Mouse (Mus musculus) thymus, postnatal 10 days (tissue): ENCODE measurements around the gene Olfr1054.
"Not testable (repeated sequence)": the region's sequence is repeated elsewhere in the genome, so short reads cannot be mapped to it uniquely, and the experiment has no call there.

Experiments
- DNase-seq, 2 experiments: peaks; one replicate each; pipeline ENCODE4 v3.0.0; 2021; ENCODE audit warnings: low spot score in 2 of 2

The Olfr1054 gene

DNA sequence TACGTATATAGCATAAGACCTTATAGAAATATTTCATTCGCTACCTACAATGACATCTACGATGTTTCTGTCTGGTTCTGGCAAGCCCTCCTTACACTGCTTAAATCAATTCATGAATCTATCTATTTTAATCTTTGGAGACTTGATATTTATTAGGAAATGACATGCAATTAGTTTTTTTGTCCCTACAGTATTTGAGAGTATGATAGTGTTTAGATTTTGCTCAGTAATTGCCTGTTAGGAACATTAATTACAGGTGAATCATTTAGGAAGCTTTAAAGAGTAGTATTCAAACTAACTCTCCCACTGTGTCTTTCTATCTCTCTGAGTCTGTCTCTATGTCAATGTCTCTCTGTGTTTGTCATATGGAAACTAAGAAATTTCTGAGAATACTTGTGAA, at the start of gene Olfr1054:
TSS of gene Olfr1054 (minus strand) at position 101 of the 400 bp plus-strand sequence.
- no peak for DNase-seq

DNA sequence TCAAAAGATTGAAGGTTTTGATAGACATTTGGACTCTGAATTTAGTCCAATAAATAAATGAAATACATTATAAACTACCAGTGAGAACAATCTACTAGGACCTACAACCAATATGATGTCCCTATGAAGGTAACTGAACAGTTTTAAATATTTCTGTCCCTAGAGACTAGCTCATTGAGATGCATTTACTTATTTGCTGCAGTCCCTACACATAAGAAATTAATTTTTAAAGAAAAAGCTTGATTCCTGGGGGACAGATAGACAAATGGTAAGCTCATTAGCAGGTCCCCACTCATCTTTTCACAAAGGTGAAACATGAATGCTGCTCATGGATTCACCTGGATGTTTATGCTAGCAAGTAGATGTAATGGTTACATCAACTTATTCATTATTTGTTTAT, 43.1 kb upstream of the Olfr1054 start, which contains the start of gene Olfr1057:
TSS of gene Olfr1057 (minus strand) at position 101 of the 400 bp plus-strand sequence.
- no peak for DNase-seq

DNA sequence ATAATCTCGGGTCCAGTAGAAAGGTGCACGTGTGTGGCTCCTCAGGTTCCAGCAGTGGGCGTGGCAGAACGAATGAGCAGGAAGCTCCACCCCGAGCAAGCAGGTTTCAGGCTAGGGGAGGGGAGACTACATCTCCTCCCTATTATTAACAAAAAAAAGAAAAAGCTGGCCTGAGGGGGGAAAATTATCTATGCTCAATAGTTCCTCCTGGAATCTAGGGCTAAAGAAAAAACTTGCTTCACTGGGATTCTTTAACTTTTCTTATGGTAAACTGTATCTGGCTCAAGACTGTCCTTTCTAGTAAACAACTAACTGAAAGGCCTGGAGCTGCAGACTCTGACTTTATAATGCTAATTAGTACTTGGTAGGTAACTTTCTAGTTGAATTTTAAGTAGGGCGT, 31.1 kb upstream of the Olfr1054 start:
- not testable (repeated sequence) for DNase-seq

DNA sequence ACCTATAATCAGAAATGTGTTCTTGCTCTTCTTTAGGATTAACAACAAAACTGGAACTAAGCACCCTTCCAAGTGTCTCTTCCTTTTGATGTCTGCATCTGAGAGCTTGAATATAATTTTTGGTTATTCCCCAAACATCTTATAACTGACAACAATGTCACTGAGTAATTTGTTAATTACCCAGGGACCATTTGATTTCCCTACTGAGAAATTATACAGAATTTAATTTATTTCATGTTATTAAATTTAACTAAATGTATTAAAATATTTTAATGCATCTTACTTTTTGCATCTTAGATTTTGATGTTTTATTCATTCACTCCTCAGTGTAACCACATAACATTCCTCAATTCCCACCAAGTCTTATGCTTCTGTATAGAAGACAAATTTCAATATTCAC, 27.1 kb upstream of the Olfr1054 start, which contains the start of gene Olfr1056:
TSS of gene Olfr1056 (minus strand) at position 101 of the 400 bp plus-strand sequence.
- no peak for DNase-seq

DNA sequence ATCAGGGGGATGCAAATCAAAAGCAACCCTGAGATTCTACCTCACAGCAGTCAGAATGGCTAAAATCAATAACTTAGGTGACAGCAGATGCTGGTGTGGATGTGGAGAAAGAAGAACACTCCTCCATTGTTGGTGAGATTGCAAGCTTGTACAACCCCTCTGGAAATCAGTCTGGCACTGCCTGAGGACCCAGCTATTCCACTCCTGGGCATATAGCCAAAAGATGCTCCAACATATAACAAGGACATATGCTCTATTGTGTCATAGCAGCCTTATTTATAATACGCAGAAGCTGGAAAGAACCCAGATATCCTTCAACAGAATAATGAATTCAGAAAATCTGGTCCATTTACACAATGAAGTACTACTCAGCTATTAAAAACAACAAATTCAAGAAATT, 16.5 kb upstream of the Olfr1054 start:
- not testable (repeated sequence) for DNase-seq

DNA sequence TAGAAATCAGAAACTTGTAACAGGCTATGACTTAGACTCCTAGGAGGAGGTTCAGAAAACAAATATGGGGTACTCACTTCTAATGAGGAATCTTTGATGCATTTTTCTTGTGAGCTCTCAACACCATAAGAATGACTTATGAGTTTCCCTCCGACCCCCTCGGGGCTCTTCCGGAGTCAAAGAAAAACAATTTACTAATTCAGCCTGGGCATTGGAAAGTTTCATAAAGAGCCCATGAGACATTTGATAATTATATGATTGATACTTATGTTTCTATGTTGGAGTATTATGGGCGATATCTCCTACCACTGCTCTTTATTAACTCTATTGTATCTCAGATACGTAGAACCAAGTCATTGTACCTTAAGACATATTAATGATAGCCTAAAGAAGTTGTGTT, 15.0 kb upstream of the Olfr1054 start, which contains the start of gene Olfr1055:
TSS of gene Olfr1055 (minus strand) at position 101 of the 400 bp plus-strand sequence.
- DNase-seq = no peak

DNA sequence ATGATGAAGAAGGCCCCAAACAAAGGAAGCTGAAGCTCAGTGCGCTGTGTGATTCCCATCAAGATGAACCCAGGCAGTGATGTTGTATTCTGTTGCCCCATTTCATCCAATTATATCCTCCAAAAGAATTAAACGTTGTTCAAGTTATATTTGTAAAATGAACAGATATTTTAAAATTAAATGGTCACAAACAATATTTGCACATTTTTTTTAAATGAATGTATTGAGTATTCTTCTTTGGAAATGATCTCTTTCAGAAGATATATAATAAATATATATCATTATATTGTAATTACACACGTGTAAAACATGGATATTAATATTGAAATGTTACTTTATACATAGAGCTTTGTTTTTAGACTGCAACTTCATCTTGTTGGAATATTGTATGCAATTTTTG, 20.0 kb downstream of the Olfr1054 start, which contains the start of gene Olfr1053:
TSS of gene Olfr1053 (minus strand) at position 101 of the 400 bp plus-strand sequence.
- no peak for DNase-seq

DNA sequence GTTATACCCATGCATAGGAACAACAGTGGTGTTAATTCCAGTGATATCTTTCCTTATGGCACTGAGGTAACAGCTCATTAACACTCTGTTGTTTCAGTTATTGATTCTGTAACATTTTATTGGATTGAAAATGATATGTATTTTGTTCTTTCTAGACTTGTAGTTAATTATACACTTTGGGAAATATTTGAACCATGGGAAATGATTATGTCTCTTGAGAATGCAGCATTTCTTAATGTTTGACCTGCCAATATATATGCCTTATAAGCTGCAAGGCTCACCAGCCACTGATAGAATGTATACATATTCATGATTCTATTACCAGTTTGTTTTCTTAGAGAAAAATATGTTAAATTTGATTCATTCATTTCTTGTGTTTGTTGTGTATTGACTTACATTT, 43.1 kb downstream of the Olfr1054 start, which contains the start of gene Olfr1052:
TSS of gene Olfr1052 (plus strand) at position 301 of the 400 bp plus-strand sequence.
- no peak for DNase-seq
